Mouse (Mus musculus) midbrain, embryonic 14.5 days (tissue): ENCODE data around the gene Map3k21. TPM values are rescaled to one million over a fixed set of nuclear protein-coding genes. Genes with fewer than 3 reads are reported as not detected.
A peak's percentile ranks its signal among the peaks of the same experiment; 100 is the strongest.

Experiments
- ATAC-seq: fragments of 200-750 bp; cut with Nextera tagmentation; 2 replicates; pipeline ENCODE4 v1.8.0; 2017; ENCODE audit warnings: moderate number of reproducible peaks, moderate library complexity; ENCODE audit not compliant: low FRiP score, low TSS enrichment
- DNase-seq: peaks from one replicate; pipeline ENCODE4 v3.0.0-alpha.2; 2015
- H3K27ac ChIP-seq: fragments of 300-500 bp; sonication (generic); replicated peaks from 2 replicates; pipeline ENCODE4 v1.5.1; 2014; ENCODE audit warnings: mild to moderate bottlenecking, low read depth, low read length, moderate library complexity
- H3K27me3 ChIP-seq: fragments of 300-500 bp; sonication (generic); 2 replicates; pipeline ENCODE4 v1.6.1; 2014; ENCODE audit warnings: low read length, control low read depth, mixed read lengths; ENCODE audit not compliant: control insufficient read depth, insufficient read depth
- H3K36me3 ChIP-seq: fragments of 300-500 bp; sonication (generic); 2 replicates; pipeline ENCODE4 v1.6.1; 2014; ENCODE audit warnings: low read length, control low read depth; ENCODE audit not compliant: control insufficient read depth, insufficient read depth
- H3K4me1 ChIP-seq: fragments of 300-500 bp; sonication (generic); 2 replicates; pipeline ENCODE4 v1.6.1; 2014; ENCODE audit warnings: mild to moderate bottlenecking, antibody characterized with exemption, low read length, control low read depth; ENCODE audit not compliant: control insufficient read depth, insufficient read depth
- H3K4me2 ChIP-seq: fragments of 300-500 bp; sonication (generic); 2 replicates; pipeline ENCODE4 v1.6.1; 2014; ENCODE audit warnings: mild to moderate bottlenecking, low read length, moderate library complexity
- H3K4me3 ChIP-seq: fragments of 300-500 bp; sonication (generic); replicated peaks from 2 replicates; pipeline ENCODE4 v1.5.1; 2014; ENCODE audit warnings: low read depth, low read length
- H3K9ac ChIP-seq: fragments of 300-500 bp; sonication (generic); replicated peaks from 2 replicates; pipeline ENCODE4 v1.6.1; 2014; ENCODE audit warnings: mild to moderate bottlenecking, low read length, moderate library complexity
- H3K9me3 ChIP-seq: fragments of 300-500 bp; sonication (generic); 2 replicates; pipeline ENCODE4 v1.6.1; 2016; ENCODE audit warnings: low read length, control low read depth, mixed read lengths; ENCODE audit not compliant: control insufficient read depth
- WGBS: fragments of 180-500 bp; shearing (Covaris S2); extraction: QIAGEN DNeasy Blood & Tissue Kit; methylation state at CpG from one replicate; pipeline ENCODE4 v1.1.7; 2014; 5-methylcytosine and 5-hydroxymethylcytosine counted together
- polyA plus RNA-seq: library from polyadenylated mRNA; unstranded; fragments of >200 nt; fragmentation: Nextera tagmentation; extraction: Ambion mirVana; gene quantifications from 2 replicates; pipeline ENCODE4 v1.2.1, GENCODE M21; 2014

Map3k21 gene
- polyA plus RNA-seq, 1 experiment from 2014 or later, result 0.63 TPM

DNA sequence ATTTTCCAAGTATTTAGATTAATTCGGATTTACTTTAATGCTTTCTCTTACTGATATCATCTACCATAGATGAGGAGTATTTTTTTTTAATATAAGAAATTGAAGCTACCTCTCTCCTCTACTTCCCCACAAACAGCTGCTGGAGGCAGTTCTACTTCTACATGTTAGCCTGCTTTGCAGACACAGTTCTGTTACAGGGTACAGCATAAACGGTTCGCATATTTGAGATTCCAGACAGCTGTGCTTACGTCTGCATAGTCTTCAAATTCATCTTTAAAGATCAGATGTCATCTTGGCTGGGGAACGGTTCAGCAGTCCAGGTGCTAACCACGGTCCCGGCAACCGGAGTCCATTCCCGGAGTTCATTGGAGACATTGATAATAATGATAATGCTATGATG, 83.4 kb downstream of the Map3k21 start:
- H3K9ac ChIP-seq, result no peak overlapping the region
- no peak overlapping the region for H3K4me2 ChIP-seq
- ATAC-seq (no peak), DNase-seq (no peak)
- H3K9me3 ChIP-seq, result no peaks in the 10 kb centered on the region
- H3K27me3 ChIP-seq, result peaks cover 19% of the 10 kb centered on the region; the same call in 1 of the 2 replicates
- H3K27ac ChIP-seq, result no peak overlapping the region
- no peak overlapping the region for H3K4me3 ChIP-seq
- 90% methylated on average over 9 of the region's 9 CpGs for WGBS
- peaks cover 17% of the 10 kb centered on the region for H3K4me1 ChIP-seq
- no peaks in the 10 kb centered on the region for H3K36me3 ChIP-seq

GRCm38 (mm10) chr8:125995101-125995986, 85.1 kb downstream of the Map3k21 start, which contains the start of gene Kcnk1:
Gene Kcnk1 (plus strand): TSS chr8:125995170.
- H3K36me3 ChIP-seq, result no peaks in the 10 kb centered on the region
- H3K27me3 ChIP-seq, result peaks cover 19% of the 10 kb centered on the region; the same call in 1 of the 2 replicates
- DNase-seq (peak; percentile 80), ATAC-seq (peak; percentile 71)
- peak within 1 kb of the TSS; percentile 69 for H3K9ac ChIP-seq
- under 1% methylated on average over 73 of the region's 73 CpGs for WGBS
- H3K4me2 ChIP-seq, result peak within 1 kb of the TSS; percentile 86
- no peaks in the 10 kb centered on the region for H3K9me3 ChIP-seq
- peak within 1 kb of the TSS; percentile 79 for H3K27ac ChIP-seq
- peaks cover 17% of the 10 kb centered on the region for H3K4me1 ChIP-seq
- H3K4me3 ChIP-seq, result peak within 1 kb of the TSS; percentile 55

DNA sequence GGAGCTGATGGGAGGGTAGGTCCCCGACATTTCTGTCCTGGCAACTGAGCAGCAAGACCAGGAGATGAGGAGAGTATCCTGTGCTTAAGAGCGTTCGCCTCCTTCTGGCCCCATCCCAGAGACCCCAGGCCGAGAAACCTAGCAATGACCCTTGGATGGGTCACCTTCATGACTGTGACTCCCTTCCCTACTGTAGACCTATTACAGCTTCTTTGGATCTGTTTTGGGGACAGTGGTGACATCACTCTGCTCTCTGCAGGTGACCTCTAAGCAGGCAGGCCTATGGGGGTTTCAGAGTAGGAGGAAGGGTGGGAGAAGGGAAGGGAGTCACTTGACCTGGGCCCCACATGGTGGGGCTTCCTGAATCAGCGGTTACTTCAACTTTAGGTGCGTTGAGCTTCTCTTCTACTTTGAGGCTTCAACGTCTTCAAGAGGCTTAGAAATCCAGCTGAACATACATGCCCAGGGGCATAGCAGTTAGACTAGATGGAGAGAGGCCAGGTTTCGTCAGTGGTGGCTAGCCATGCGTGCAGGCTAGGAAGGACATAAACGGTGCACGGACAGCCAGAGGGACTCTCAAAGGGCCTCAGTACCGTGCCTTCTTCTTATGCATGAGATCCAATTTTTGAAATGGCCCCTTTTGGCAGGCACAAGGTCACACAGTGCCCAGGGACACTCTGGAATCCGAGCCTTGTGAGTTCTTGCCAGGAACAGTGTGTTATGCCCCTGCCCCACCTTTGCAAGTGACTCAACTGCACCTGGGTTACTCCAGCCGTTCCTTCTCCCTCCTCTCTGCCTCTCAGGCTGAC, 86.0 kb downstream of the Map3k21 start:
- 12% methylated on average over 14 of the region's 14 CpGs for WGBS
- H3K27ac ChIP-seq, result no peak overlapping the region
- H3K4me1 ChIP-seq, result peaks cover 17% of the 10 kb centered on the region
- peak overlapping the region; percentile 69 for H3K9ac ChIP-seq
- H3K36me3 ChIP-seq, result no peaks in the 10 kb centered on the region
- no peak for DNase-seq
- H3K27me3 ChIP-seq, result peaks cover 19% of the 10 kb centered on the region; the same call in 1 of the 2 replicates
- H3K9me3 ChIP-seq, result no peaks in the 10 kb centered on the region
- peak overlapping the region; percentile 86 for H3K4me2 ChIP-seq
- ATAC-seq, result no peak
- peak overlapping the region; percentile 55 for H3K4me3 ChIP-seq

DNA sequence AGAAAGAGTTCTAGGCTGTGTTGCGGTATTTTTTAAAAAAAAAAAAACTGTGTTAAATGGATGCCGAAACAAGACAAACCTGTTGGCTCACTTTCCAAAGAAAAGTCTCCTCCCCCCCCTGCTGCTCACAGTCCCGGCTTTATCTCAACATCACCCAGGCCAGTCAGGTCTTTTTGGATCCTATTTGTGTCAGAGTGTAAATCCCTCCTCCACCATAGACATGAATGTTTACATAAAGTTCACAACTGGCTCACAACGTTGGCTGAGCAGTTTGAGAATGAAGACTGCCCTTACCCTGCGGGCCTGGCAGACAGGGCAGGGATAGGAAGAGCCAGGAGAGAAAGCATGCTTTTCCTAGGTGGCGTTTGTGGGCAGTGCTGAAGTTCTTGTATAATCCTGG, 86.7 kb downstream of the Map3k21 start:
- Histone ChIP-seq H3K36me3 (no peaks in the 10 kb centered on the region), H3K27ac (no peak overlapping the region), H3K9ac (no peak overlapping the region), H3K4me3 (peak overlapping the region; percentile 55), H3K27me3 (peaks cover 19% of the 10 kb centered on the region; the same call in 1 of the 2 replicates), H3K9me3 (no peaks in the 10 kb centered on the region), H3K4me1 (peaks cover 17% of the 10 kb centered on the region), H3K4me2 (peak overlapping the region; percentile 86)
- no peak for ATAC-seq
- WGBS, result 35% methylated on average over 6 of the region's 6 CpGs
- DNase-seq, result no peak

Other genes with a start within 250 kb of the Map3k21 start
- gene Map10, start 240.6 kb upstream of the Map3k21 start, polyA plus RNA-seq, result 5.8 and 10.8 TPM in 2 replicates
- 29.3 and 35.2 TPM in 2 replicates for gene Ntpcr, start 180.5 kb upstream of the Map3k21 start, polyA plus RNA-seq
- 3.9 and 4.5 TPM in 2 replicates for gene Pcnx2, start 12.1 kb upstream of the Map3k21 start, polyA plus RNA-seq
- 14.3 and 18.5 TPM in 2 replicates for gene Kcnk1, start 84.7 kb downstream of the Map3k21 start, polyA plus RNA-seq